Mouse (Mus musculus) cerebellum, adult 2 months (tissue): ENCODE data around the gene Acadsb. TPM values are rescaled to one million over a fixed set of nuclear protein-coding genes. Genes with fewer than 3 reads are reported as not detected.
"Not testable (repeated sequence)": the region's sequence is repeated elsewhere in the genome, so short reads cannot be mapped to it uniquely, and the experiment has no call there.

ENCODE experiments used
- DNase-seq, 2 experiments: peaks; one replicate each; pipeline ENCODE4 v3.0.0; 2021
- H3K27ac ChIP-seq: fragments of 200-500 bp; 2 replicates; pipeline ENCODE4 v1.5.1; 2012; ENCODE audit warnings: low read length, control low read depth, inconsistent platforms; ENCODE audit not compliant: insufficient read depth
- H3K27me3 ChIP-seq: fragments of 200-500 bp; 2 replicates; pipeline ENCODE4 v1.6.1; 2012; ENCODE audit warnings: inconsistent platforms, mild to moderate bottlenecking, low read length, moderate library complexity; ENCODE audit not compliant: control insufficient read depth, insufficient read depth
- H3K4me1 ChIP-seq: fragments of 200-500 bp; 2 replicates; pipeline ENCODE4 v1.6.1; 2011; ENCODE audit warnings: low read length; ENCODE audit not compliant: control insufficient read depth, insufficient read depth
- H3K4me3 ChIP-seq: fragments of 200-500 bp; replicated peaks from 2 replicates; pipeline ENCODE3; 2011; ENCODE audit warnings: mild to moderate bottlenecking, low read depth, low read length, control low read depth; ENCODE audit not compliant: insufficient read depth
- CTCF ChIP-seq: fragments of 200-500 bp; IDR thresholded peaks from 2 replicates; pipeline ENCODE4 v1.5.1; 2011; ENCODE audit warnings: low read depth, mild to moderate bottlenecking, control low read depth, low read length, moderate library complexity, borderline replicate concordance; ENCODE audit not compliant: insufficient read depth
- POLR2A ChIP-seq: fragments of 200-500 bp; IDR thresholded peaks from 2 replicates; pipeline ENCODE4 v1.6.1; 2011; ENCODE audit warnings: low read length, control low read depth, borderline replicate concordance; ENCODE audit not compliant: insufficient read depth
- WGBS: fragments of 180-500 bp; shearing (Covaris S2); methylation state at CpG from one replicate; pipeline ENCODE4 v1.1.7; 2018; 5-methylcytosine and 5-hydroxymethylcytosine counted together
- polyA plus RNA-seq: library from polyadenylated mRNA; depleted of rRNA; stranded (reverse); fragments of >200 nt; gene quantifications from 2 replicates; pipeline ENCODE4 v1.2.3, GENCODE M21; 2012; rRNA removed

Gene Acadsb
- polyA plus RNA-seq: 29.8 and 36.7 TPM in 2 replicates

- TF ChIP-seq CTCF: no peak
- peak; percentile 82; the same call in 1 of the 2 replicates for TF ChIP-seq POLR2A
- Histone ChIP-seq H3K27me3 (no peaks in the 10 kb centered on the region), H3K4me1 (no peaks in the 10 kb centered on the region; the same call in 1 of the 2 replicates), H3K4me3 (peak within 1 kb of the TSS; percentile 98), H3K27ac (peak within 1 kb of the TSS; percentile 71)
- WGBS: under 1% methylated on average over 42 of the region's 42 CpGs
- DNase-seq: peak; percentile 98 to 99
These were observed at the start of gene Acadsb, which contains the start of gene Ikzf5 for GRCm38 (mm10) chr7:131410416-131411058. TSS of gene Acadsb (plus strand) at chr7:131410601. TSS of gene Ikzf5 (minus strand) at chr7:131410521.

- H3K27ac ChIP-seq: peak overlapping the region; percentile 0; the same call in 1 of the 2 replicates
- WGBS: under 1% methylated on average over 35 of the region's 35 CpGs
- H3K27me3 ChIP-seq: no peaks in the 10 kb centered on the region
- peak overlapping the region; percentile 80 for H3K4me3 ChIP-seq
- no peak for DNase-seq
- TF ChIP-seq POLR2A (no peak), CTCF (no peak)
- no peaks in the 10 kb centered on the region for H3K4me1 ChIP-seq
These were observed 48.2 kb upstream of the Acadsb start for GRCm38 (mm10) chr7:131362269-131362614.

- TF ChIP-seq POLR2A: peak; percentile 57
- TF ChIP-seq CTCF: no peak
- no peaks in the 10 kb centered on the region for H3K27me3 ChIP-seq
- peak within 1 kb of the TSS; percentile 75 for H3K27ac ChIP-seq
- peak within 1 kb of the TSS; percentile 80 for H3K4me3 ChIP-seq
- WGBS: under 1% methylated on average over 55 of the region's 55 CpGs
- no peaks in the 10 kb centered on the region for H3K4me1 ChIP-seq
- DNase-seq: peak; percentile 96 to 97
These were observed 47.6 kb upstream of the Acadsb start, which contains the start of gene 2310057M21Rik for GRCm38 (mm10) chr7:131362615-131363300. TSS of gene 2310057M21Rik (minus strand) at chr7:131362759.

- Histone ChIP-seq H3K27me3 (no peaks in the 10 kb centered on the region), H3K4me3 (no peak overlapping the region), H3K4me1 (no peaks in the 10 kb centered on the region), H3K27ac (no peak overlapping the region)
- no peak for DNase-seq
- WGBS: 95% methylated on average over 8 of the region's 8 CpGs
- TF ChIP-seq POLR2A (no peak), CTCF (no peak)
These were observed 46.3 kb upstream of the Acadsb start for GRCm38 (mm10) chr7:131364131-131364530.

GRCm38 (mm10) chr7:131370648-131371469 is 39.5 kb upstream of the Acadsb start, which contains the start of gene Pstk:
TSS of gene Pstk (plus strand) at chr7:131371141.
- no peaks in the 10 kb centered on the region for H3K4me1 ChIP-seq
- peak; percentile 92 for TF ChIP-seq CTCF
- peak; percentile 95 for TF ChIP-seq POLR2A
- 6% methylated on average over 47 of the region's 47 CpGs for WGBS

GRCm38 (mm10) chr7:131371470-131371860 is 38.9 kb upstream of the Acadsb start:
- H3K4me3 ChIP-seq: peak overlapping the region; percentile 66
- no peaks in the 10 kb centered on the region for H3K4me1 ChIP-seq
- no peaks in the 10 kb centered on the region for H3K27me3 ChIP-seq
- WGBS: 4% methylated on average over 9 of the region's 9 CpGs
- DNase-seq: no peak
- TF ChIP-seq CTCF: no peak
- no peak for TF ChIP-seq POLR2A
- peak overlapping the region; percentile 90 for H3K27ac ChIP-seq

More at GRCm38 (mm10) chr7:131370648-131371469, 39.5 kb upstream of the Acadsb start, which contains the start of gene Pstk:
- Histone ChIP-seq H3K4me3 (peak within 1 kb of the TSS; percentile 66), H3K27ac (peak within 1 kb of the TSS; percentile 90), H3K27me3 (no peaks in the 10 kb centered on the region)
- peak; percentile 94 to 95 for DNase-seq

GRCm38 (mm10) chr7:131371880-131372651 is 38.3 kb upstream of the Acadsb start:
- no peaks in the 10 kb centered on the region for H3K27me3 ChIP-seq
- TF ChIP-seq CTCF (no peak), POLR2A (no peak)
- DNase-seq: no peak
- no peak overlapping the region for H3K27ac ChIP-seq
- WGBS: 69% methylated on average over 9 of the region's 9 CpGs
- no peaks in the 10 kb centered on the region for H3K4me1 ChIP-seq
- H3K4me3 ChIP-seq: peak overlapping the region; percentile 47

GRCm38 (mm10) chr7:131391761-131392160 is 18.6 kb upstream of the Acadsb start:
- H3K27ac ChIP-seq, DNase-seq, H3K27me3 ChIP-seq, H3K4me1 ChIP-seq, H3K4me3 ChIP-seq: not testable (repeated sequence)
- WGBS: 81% methylated on average over 7 of the region's 7 CpGs
